Mouse (Mus musculus): ENCODE results near the gene Lrrc4.

Lrrc4 gene

DNA sequence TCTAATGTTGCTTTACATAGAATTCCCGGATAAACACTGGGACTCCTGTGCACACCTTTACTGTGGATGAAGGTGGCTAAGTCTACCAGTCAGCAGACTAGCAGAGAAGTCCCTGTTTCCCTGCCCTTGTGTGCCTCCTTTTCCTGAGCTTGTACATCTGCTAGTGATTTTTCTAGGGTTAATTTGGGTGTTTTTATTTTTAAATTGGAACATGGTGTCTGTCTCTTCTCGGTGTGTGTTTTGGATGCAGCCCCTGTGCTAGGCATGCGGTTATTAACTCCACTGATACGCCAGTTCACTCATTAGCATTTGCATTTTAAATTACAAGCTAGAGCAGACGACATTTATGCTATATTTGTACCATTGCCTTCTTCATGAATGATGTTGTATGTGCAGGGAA lies 77.9 kb downstream of the Lrrc4 start:
- in situ Hi-C loops (cut with MboI; ENCODE audit: low pct_unique_long_range_greater_than_20kb in 1 of 2, low sequenced_read_pairs in 2 of 2, unreplicated experiment in 1 of 2): no loop called here

GRCm38 (mm10) chr6:28753217-28753616 lies 78.3 kb downstream of the Lrrc4 start:
- in situ Hi-C loops (cut with MboI; ENCODE audit: low pct_unique_long_range_greater_than_20kb in 1 of 2, low sequenced_read_pairs in 2 of 2, unreplicated experiment in 1 of 2): no loop called here

DNA sequence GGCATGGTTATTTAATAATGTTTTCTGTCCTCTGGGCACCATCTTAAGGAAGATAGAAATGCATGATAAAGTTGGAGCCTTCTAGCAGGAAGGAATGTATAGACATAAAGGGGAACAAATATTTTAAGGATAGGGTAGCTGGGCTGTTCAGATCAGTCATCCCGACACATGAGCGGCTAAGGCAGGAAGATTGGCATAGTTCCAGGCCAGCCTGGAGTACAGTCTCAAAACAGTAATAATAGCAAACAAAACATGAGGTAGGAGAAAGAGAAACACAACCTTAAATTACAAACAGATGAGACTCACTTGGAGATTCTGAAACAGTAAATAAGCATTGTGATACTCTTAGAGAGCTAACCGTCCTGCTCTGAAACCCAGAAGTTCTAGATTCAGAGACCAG lies 80.4 kb downstream of the Lrrc4 start:
- in situ Hi-C loops (cut with MboI; ENCODE audit: low pct_unique_long_range_greater_than_20kb in 1 of 2, low sequenced_read_pairs in 2 of 2, unreplicated experiment in 1 of 2): no loop called here

- in situ Hi-C loops (cut with MboI; ENCODE audit: low pct_unique_long_range_greater_than_20kb in 1 of 2, low sequenced_read_pairs in 2 of 2, unreplicated experiment in 1 of 2): no loop called here
These were observed 82.3 kb downstream of the Lrrc4 start for GRCm38 (mm10) chr6:28749224-28749623.

DNA sequence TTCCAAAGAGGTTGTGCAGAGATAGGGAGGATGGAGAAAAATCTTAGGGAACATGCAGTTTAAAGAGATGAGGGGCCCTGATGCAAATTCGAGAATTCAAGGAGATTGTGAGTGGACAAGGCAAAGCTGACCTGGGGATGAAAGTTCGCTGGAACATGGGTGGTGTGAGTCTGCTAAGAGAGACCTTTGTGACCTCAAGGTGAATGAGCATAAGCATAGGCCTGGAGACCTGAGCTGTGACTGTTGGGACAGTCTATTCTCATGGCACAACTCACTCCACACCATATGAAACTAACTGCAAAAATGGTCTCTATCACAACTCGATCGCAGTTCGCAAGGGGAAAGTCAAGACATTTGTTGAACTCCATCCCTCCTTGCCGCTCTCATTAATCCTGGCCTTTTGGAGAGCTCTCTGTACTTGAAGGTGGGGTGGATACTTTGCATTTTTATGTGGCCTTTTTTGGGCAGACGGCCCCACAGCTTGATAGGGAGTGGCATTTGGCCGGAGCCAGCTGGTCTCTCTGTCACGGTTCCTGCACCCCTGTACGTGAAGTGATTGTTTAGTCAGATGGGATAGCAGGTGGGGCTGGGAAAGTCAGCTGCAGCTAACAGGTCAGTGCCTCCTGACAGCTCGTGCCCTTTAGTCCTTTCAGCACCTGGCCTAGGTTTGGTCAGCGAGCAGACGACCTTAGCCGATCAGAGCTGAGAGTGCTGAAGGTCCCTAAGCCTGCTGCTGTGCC lies 83.4 kb downstream of the Lrrc4 start:
- in situ Hi-C loops (cut with MboI; ENCODE audit: low pct_unique_long_range_greater_than_20kb in 1 of 2, low sequenced_read_pairs in 2 of 2, unreplicated experiment in 1 of 2): no loop called here

DNA sequence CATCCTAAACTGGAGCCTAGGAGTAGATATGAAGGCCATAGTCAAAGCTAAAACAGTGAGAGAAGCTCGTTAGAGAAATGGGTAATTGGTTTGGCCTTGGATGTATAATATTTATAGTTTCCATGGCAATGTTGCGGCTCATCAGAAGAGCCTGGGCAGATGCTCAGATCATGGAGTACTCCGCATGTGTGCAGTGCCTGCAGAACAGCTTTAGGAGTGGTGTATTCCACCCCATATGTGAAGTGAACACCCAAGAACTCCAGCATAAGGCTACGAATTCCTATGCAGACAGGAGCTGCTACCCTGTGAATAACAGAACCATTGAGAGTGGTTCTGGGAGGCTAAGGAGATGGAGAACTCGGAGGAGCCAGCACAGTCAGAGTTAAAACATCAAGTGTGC lies 84.5 kb downstream of the Lrrc4 start:
- in situ Hi-C loops (cut with MboI; ENCODE audit: low pct_unique_long_range_greater_than_20kb in 1 of 2, low sequenced_read_pairs in 2 of 2, unreplicated experiment in 1 of 2): no loop called here

DNA sequence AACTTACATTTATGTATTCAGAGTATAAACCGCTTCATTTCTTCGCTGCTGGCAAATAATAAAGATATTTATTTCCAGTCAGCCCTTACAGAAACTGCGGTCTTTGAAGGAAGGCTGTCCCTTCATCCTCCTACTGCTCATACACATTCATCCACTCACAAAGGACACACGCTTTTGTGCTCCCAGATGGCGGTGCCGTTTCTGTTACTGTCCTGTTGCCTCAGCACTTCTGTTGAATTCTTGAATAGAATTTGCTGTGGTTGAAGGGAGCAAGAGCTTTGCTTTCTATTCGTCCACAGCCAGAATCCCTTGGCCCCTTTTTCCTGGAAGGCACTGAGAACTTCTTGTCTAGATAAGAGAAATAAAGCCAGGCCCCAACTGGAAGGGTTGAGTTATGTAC lies 85.7 kb downstream of the Lrrc4 start:
- in situ Hi-C loops (cut with MboI; ENCODE audit: low pct_unique_long_range_greater_than_20kb in 1 of 2, low sequenced_read_pairs in 2 of 2, unreplicated experiment in 1 of 2): no loop called here

DNA sequence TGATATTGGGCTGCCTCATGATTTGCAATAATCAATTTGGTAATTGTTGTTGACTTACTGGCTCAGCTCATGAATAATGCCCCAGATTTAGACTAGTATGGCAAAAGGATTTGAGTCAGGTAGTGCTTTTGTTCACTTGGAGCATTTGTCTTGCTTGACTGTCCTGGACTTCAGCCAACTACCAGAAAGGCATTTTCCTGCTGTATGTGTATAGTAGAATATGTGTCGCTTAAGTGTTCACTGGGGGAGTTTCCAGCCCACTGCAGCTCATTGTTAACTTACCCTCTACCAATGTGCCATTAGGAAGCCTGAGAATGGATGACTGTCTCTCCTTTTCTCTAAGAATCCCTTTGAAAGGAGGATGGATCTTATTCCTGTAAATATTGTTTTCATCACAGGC lies 88.0 kb downstream of the Lrrc4 start:
- in situ Hi-C loops (cut with MboI; ENCODE audit: low pct_unique_long_range_greater_than_20kb in 1 of 2, low sequenced_read_pairs in 2 of 2, unreplicated experiment in 1 of 2): no loop called here

DNA sequence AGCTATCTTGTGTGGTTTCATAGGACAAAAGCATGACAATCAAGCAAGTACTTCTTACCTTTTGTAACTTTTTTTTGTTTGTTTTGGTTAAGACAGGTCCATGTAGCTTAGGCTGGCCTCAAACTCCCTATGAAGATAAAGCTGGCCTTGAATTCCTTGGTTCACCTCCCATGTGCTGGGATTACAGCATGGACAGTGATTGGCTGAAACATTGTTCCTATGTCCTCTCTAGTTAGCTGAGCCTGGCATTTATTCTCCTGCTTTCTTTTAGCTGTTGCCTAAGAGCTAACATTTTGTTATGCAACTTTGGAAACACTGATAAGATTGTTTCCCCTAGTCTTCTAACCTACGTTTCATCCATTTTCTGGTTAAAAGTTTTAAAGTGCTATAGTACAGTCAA lies 93.9 kb downstream of the Lrrc4 start:
- in situ Hi-C loops (cut with MboI; ENCODE audit: low pct_unique_long_range_greater_than_20kb in 1 of 2, low sequenced_read_pairs in 2 of 2, unreplicated experiment in 1 of 2): no loop called here

DNA sequence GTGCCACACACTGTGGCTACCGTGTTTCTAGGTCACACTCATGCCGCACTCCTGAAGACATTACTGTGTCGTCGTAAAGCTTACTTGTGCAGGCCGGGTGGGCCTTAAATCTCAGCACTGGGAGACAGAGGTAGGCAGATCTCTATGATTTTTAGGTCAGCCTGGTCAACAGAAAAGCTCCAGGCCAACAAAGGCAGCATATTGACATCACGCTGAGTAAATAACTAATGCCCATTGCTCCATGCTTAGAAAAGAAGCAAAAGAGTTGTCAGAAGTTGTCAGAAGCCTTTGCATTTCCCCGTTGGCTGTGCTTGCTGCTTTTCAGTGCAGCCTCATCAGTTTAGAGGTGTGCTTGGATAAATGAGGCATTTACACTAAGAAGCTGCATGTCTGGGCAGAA lies 94.9 kb downstream of the Lrrc4 start:
- in situ Hi-C loops (cut with MboI; ENCODE audit: low pct_unique_long_range_greater_than_20kb in 1 of 2, low sequenced_read_pairs in 2 of 2, unreplicated experiment in 1 of 2): no loop called here

GRCm38 (mm10) chr6:28735116-28735515 lies 96.4 kb downstream of the Lrrc4 start:
- in situ Hi-C loops (cut with MboI; ENCODE audit: low pct_unique_long_range_greater_than_20kb in 1 of 2, low sequenced_read_pairs in 2 of 2, unreplicated experiment in 1 of 2): no loop called here

DNA sequence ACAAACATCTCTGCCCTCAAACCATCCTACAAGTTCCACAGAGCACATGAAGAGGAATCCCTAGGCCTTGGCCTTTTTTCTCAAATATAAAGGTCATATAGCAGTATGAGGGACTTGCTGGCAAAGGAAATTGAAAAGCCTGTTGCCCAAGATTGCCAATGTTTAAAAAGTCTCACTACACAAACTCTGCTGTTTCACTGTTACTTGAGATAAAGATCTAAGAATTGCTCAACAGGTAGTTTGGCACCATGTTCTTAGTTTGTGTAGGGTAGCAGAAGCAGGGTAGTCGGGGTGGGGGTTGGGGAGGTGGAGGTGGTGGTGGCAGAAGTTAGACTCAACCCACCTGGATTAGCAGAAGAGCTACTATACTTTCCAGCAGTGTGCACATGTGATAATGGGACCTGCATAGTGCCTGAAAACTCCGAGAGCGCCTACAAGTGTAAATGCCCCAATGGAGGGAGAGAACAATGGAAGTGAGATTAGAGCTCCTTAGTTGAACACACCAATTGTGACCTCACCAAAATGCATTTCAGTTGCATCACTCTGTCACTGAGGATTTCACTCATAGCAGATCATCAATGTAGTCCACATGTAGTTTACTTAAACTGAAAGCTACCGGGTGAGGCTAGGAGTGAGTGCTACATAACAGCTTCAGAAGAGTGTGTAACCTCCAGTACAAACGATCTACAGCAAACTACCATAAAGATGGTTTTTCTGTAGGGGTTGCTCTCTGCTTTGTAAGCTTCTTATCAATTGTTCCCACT lies 97.5 kb downstream of the Lrrc4 start:
- in situ Hi-C loops (cut with MboI; ENCODE audit: low pct_unique_long_range_greater_than_20kb in 1 of 2, low sequenced_read_pairs in 2 of 2, unreplicated experiment in 1 of 2): no loop called here

GRCm38 (mm10) chr6:28731246-28731645 lies 100.3 kb downstream of the Lrrc4 start:
- in situ Hi-C loops (cut with MboI; ENCODE audit: low pct_unique_long_range_greater_than_20kb in 1 of 2, low sequenced_read_pairs in 2 of 2, unreplicated experiment in 1 of 2): no loop called here

GRCm38 (mm10) chr6:28729649-28730048 lies 101.9 kb downstream of the Lrrc4 start:
- in situ Hi-C loops (cut with MboI; ENCODE audit: low pct_unique_long_range_greater_than_20kb in 1 of 2, low sequenced_read_pairs in 2 of 2, unreplicated experiment in 1 of 2): no loop called here

GRCm38 (mm10) chr6:28729236-28729635 lies 102.3 kb downstream of the Lrrc4 start:
- in situ Hi-C loops (cut with MboI; ENCODE audit: low pct_unique_long_range_greater_than_20kb in 1 of 2, low sequenced_read_pairs in 2 of 2, unreplicated experiment in 1 of 2): no loop called here

- in situ Hi-C loops (cut with MboI; ENCODE audit: low pct_unique_long_range_greater_than_20kb in 1 of 2, low sequenced_read_pairs in 2 of 2, unreplicated experiment in 1 of 2): no loop called here
These were observed 106.8 kb downstream of the Lrrc4 start for GRCm38 (mm10) chr6:28724776-28725175.

DNA sequence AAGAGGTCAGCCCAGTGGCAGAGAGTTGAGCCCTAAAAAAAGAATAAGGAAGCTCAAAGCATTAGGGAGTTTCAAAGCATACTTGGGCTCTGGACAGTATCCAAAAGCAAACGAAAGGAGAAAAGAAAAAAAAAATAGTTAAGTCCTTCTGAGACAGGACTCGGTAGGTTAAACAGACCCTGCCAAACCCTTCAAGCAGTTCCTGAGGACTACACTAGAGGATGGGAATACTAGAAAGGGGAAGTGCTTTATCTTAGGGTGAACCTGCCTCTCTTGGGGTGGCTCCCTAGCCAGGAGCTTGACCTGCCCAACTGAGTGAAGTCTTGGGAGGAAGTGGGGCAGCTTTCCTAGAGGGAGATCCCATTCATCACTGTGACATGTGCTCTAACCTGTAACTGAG lies 108.5 kb downstream of the Lrrc4 start:
- in situ Hi-C loops (cut with MboI; ENCODE audit: low pct_unique_long_range_greater_than_20kb in 1 of 2, low sequenced_read_pairs in 2 of 2, unreplicated experiment in 1 of 2): no loop called here

GRCm38 (mm10) chr6:28720391-28721171 lies 111.0 kb downstream of the Lrrc4 start:
- in situ Hi-C loops (cut with MboI; ENCODE audit: low pct_unique_long_range_greater_than_20kb in 1 of 2, low sequenced_read_pairs in 2 of 2, unreplicated experiment in 1 of 2): no loop called here

GRCm38 (mm10) chr6:28717845-28718237 lies 113.7 kb downstream of the Lrrc4 start:
- in situ Hi-C loops (cut with MboI; ENCODE audit: low pct_unique_long_range_greater_than_20kb in 1 of 2, low sequenced_read_pairs in 2 of 2, unreplicated experiment in 1 of 2): no loop called here
